Mouse (Mus musculus): ENCODE results near the gene Olfr9. TPM values are rescaled to one million over a fixed set of nuclear protein-coding genes. Genes with fewer than 3 reads are reported as not detected.
"Not testable (repeated sequence)": the region's sequence is repeated elsewhere in the genome, so short reads cannot be mapped to it uniquely, and the experiment has no call there.

The Olfr9 gene
- total RNA-seq (2015) (not detected in 2 replicates), total RNA-seq (2017) (not detected in 2 replicates)

- ATAC-seq (replicated peaks; ENCODE audit: poor library complexity), result not testable (repeated sequence)
Measured at GRCm38 (mm10) chr10:128989131-128989530, at the start of gene Olfr9. Olfr9 (plus strand) TSS chr10:128989431.

- ATAC-seq (replicated peaks; ENCODE audit: poor library complexity), result no peak
Measured at GRCm38 (mm10) chr10:128940475-128941061, 48.7 kb upstream of the Olfr9 start.

- peak; percentile 86 for ATAC-seq (replicated peaks; ENCODE audit: poor library complexity)
Measured at GRCm38 (mm10) chr10:128945675-128946074, 43.6 kb upstream of the Olfr9 start.

- ATAC-seq (replicated peaks; ENCODE audit: poor library complexity), result no peak
Measured at GRCm38 (mm10) chr10:128947496-128947895, 41.7 kb upstream of the Olfr9 start.

- ATAC-seq (replicated peaks; ENCODE audit: poor library complexity), result no peak
Measured at GRCm38 (mm10) chr10:128950208-128950887, 38.9 kb upstream of the Olfr9 start.

GRCm38 (mm10) chr10:128958340-128958739 lies 30.9 kb upstream of the Olfr9 start:
- no peak for ATAC-seq (replicated peaks; ENCODE audit: poor library complexity)

GRCm38 (mm10) chr10:128960142-128960541 lies 29.1 kb upstream of the Olfr9 start:
- no peak for ATAC-seq (replicated peaks; ENCODE audit: poor library complexity)

- peak; percentile 63 for ATAC-seq (replicated peaks; ENCODE audit: poor library complexity)
Measured at GRCm38 (mm10) chr10:128960590-128961584, 28.3 kb upstream of the Olfr9 start, which contains the start of gene Mettl7b. Mettl7b (minus strand) TSS chr10:128960988.

GRCm38 (mm10) chr10:128964961-128965360 lies 24.3 kb upstream of the Olfr9 start:
- ATAC-seq (replicated peaks; ENCODE audit: poor library complexity), result no peak

- ATAC-seq (replicated peaks; ENCODE audit: poor library complexity), result peak; percentile 95
Measured at GRCm38 (mm10) chr10:128965871-128966270, 23.4 kb upstream of the Olfr9 start.

GRCm38 (mm10) chr10:128968341-128968749 lies 20.9 kb upstream of the Olfr9 start:
- no peak for ATAC-seq (replicated peaks; ENCODE audit: poor library complexity)

GRCm38 (mm10) chr10:128970740-128971250 lies 18.4 kb upstream of the Olfr9 start:
- no peak for ATAC-seq (replicated peaks; ENCODE audit: poor library complexity)

GRCm38 (mm10) chr10:128972841-128973240 lies 16.4 kb upstream of the Olfr9 start:
- no peak for ATAC-seq (replicated peaks; ENCODE audit: poor library complexity)

GRCm38 (mm10) chr10:128976395-128976794 lies 12.8 kb upstream of the Olfr9 start:
- no peak for ATAC-seq (replicated peaks; ENCODE audit: poor library complexity)

- ATAC-seq (replicated peaks; ENCODE audit: poor library complexity), result peak; percentile 98
Measured at GRCm38 (mm10) chr10:128977522-128978114, 11.6 kb upstream of the Olfr9 start.

- ATAC-seq (replicated peaks; ENCODE audit: poor library complexity), result no peak; the same call in 1 of the 2 replicates
Measured at GRCm38 (mm10) chr10:128980644-128981365, 8.4 kb upstream of the Olfr9 start.

- peak; percentile 92 for ATAC-seq (replicated peaks; ENCODE audit: poor library complexity)
Measured at GRCm38 (mm10) chr10:128990129-128990850, 1.1 kb downstream of the Olfr9 start.

- peak; percentile 56 for ATAC-seq (replicated peaks; ENCODE audit: poor library complexity)
Measured at GRCm38 (mm10) chr10:128990994-128991393, 1.8 kb downstream of the Olfr9 start.

GRCm38 (mm10) chr10:128995796-128996195 lies 6.6 kb downstream of the Olfr9 start:
- no peak for ATAC-seq (replicated peaks; ENCODE audit: poor library complexity)

Data from megakaryocyte progenitor cell, adult 5-6 weeks (primary cell).